Mouse (Mus musculus): ENCODE measurements around the gene Zwilch.

- TF ChIP-seq POLR2A (IDR thresholded peaks at IDR 0.05; ENCODE audit: control insufficient read depth, extremely low read depth, insufficient read depth, low read length, poor library complexity) (no peak; the same call in 1 of the 2 replicates), CTCF (IDR thresholded peaks at IDR 0.05; ENCODE audit: borderline replicate concordance, control insufficient read depth, extremely low read depth, insufficient read depth, low read length, poor library complexity) (no peak)
Observed at GRCm38 (mm10) chr9:64173666-64174220, 839 bp upstream of the Zwilch start.
